Mouse (Mus musculus) adrenal gland, adult 18-20 months (tissue): Measurements from ENCODE around the gene Dcakd. TPM values are rescaled to one million over a fixed set of nuclear protein-coding genes. Genes with fewer than 3 reads are reported as not detected.

Experiments
- DNase-seq, 2 experiments: peaks; one replicate each; pipeline ENCODE4 v3.0.0; 2021 to 2022; ENCODE audit warnings: low spot score in 2 of 2
- total RNA-seq, 2 experiments: library from RNA; stranded (reverse); gene quantifications; 1 replicate in 1 of 2; 2 replicates in 1 of 2; pipeline ENCODE4 v1.2.3; 2021

The Dcakd gene
- total RNA-seq, 2 experiments from 2014 or later: 44.7 to 54.1 TPM

GRCm38 (mm10) chr11:103008558-103008957 is 19.6 kb downstream of the Dcakd start:
- no peak for DNase-seq

- no peak for DNase-seq
Observed at GRCm38 (mm10) chr11:103007001-103007340, 21.2 kb downstream of the Dcakd start.

- DNase-seq: no peak
Observed at GRCm38 (mm10) chr11:103006286-103007000, 21.7 kb downstream of the Dcakd start.

GRCm38 (mm10) chr11:103005254-103005981 is 22.7 kb downstream of the Dcakd start:
- DNase-seq: no peak

- DNase-seq: no peak
Observed at GRCm38 (mm10) chr11:103004852-103005251, 23.3 kb downstream of the Dcakd start.

- DNase-seq: no peak
Observed at GRCm38 (mm10) chr11:103003210-103003609, 24.9 kb downstream of the Dcakd start.

GRCm38 (mm10) chr11:103001063-103001462 is 27.1 kb downstream of the Dcakd start:
- DNase-seq: no peak

- no peak for DNase-seq
Observed at GRCm38 (mm10) chr11:103000111-103000510, 28.0 kb downstream of the Dcakd start.

- no peak for DNase-seq
Observed at GRCm38 (mm10) chr11:102999317-102999970, 28.7 kb downstream of the Dcakd start.

GRCm38 (mm10) chr11:102998577-102999316 is 29.4 kb downstream of the Dcakd start:
- no peak for DNase-seq

GRCm38 (mm10) chr11:102998254-102998576 is 29.9 kb downstream of the Dcakd start:
- no peak for DNase-seq

GRCm38 (mm10) chr11:102996991-102997770 is 31.0 kb downstream of the Dcakd start:
- DNase-seq: peak in 1 of 2 experiments; percentile 41

- DNase-seq: no peak
Observed at GRCm38 (mm10) chr11:102996385-102996784, 31.7 kb downstream of the Dcakd start.

- DNase-seq: peak in 1 of 2 experiments; percentile 18
Observed at GRCm38 (mm10) chr11:102994952-102995351, 33.2 kb downstream of the Dcakd start.

GRCm38 (mm10) chr11:102993420-102994029 is 34.6 kb downstream of the Dcakd start:
- no peak for DNase-seq

GRCm38 (mm10) chr11:102992940-102993339 is 35.2 kb downstream of the Dcakd start:
- peak; percentile 74 to 81 for DNase-seq

- no peak for DNase-seq
Observed at GRCm38 (mm10) chr11:102991681-102992080, 36.5 kb downstream of the Dcakd start.

- DNase-seq: peak; percentile 58 to 63
Observed at GRCm38 (mm10) chr11:102990152-102990663, 37.9 kb downstream of the Dcakd start.

GRCm38 (mm10) chr11:102989641-102990151 is 38.4 kb downstream of the Dcakd start:
- no peak for DNase-seq

GRCm38 (mm10) chr11:102985160-102985559 is 43.0 kb downstream of the Dcakd start:
- DNase-seq: no peak
